Mouse (Mus musculus) ES-Bruce4 (cell line): ENCODE results near the gene Psmb9.

Experiments used
- CTCF ChIP-seq: IDR thresholded peaks from one replicate; pipeline ENCODE4 v1.8.1; 2011; ENCODE audit warnings: low read depth, low read length
- EP300 ChIP-seq: IDR thresholded peaks from 2 replicates; pipeline ENCODE4 v1.6.1; 2011; ENCODE audit warnings: low read depth, low read length; ENCODE audit not compliant: insufficient read depth

DNA sequence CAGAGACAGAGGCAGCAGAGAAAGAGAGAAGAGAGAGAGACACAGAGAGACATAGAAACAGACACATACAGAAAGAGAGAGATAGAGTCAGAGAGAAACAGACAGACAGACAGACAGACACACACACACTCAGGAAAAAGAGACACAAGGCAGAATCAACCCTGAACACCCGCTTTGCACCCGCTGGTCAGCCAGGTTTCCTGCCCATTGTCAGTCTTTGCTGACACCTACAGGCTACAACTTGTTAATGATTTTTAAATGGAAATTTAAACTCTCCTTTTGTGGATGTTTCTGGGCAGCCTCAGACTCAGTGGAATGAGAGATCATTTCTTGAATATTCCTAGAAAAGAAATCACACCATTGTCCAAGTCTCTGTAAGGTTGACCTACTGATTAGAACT lies 18.3 kb downstream of the Psmb9 start:
- TF ChIP-seq EP300 (no peak), CTCF (peak; percentile 54)
